Mouse (Mus musculus) kidney, adult 2 months (tissue): ENCODE data around the gene Fam83b.

ENCODE experiments used
- CTCF ChIP-seq: fragments of 200-500 bp; conservative IDR thresholded peaks from 2 replicates; pipeline ENCODE4 v1.5.1; 2011; ENCODE audit warnings: low read depth, mild to moderate bottlenecking, control low read depth, low read length, moderate library complexity, mixed read lengths; ENCODE audit not compliant: insufficient read depth, insufficient read length
- POLR2A ChIP-seq: fragments of 200-500 bp; IDR thresholded peaks from one replicate; pipeline ENCODE4 v1.6.1; 2011; ENCODE audit warnings: low read depth, low read length, control low read depth

GRCm38 (mm10) chr9:76602874-76603273, 36.0 kb upstream of the Fam83b start:
- TF ChIP-seq POLR2A, result no peak
- no peak for TF ChIP-seq CTCF
